Mouse (Mus musculus) heart, embryonic 10.5 days (tissue): ENCODE data around the gene Alg11. TPM values are rescaled to one million over a fixed set of nuclear protein-coding genes. Genes with fewer than 3 reads are reported as not detected.

Experiments
- DNase-seq: peaks from one replicate; pipeline ENCODE4 v3.0.0-alpha.2; 2017; ENCODE audit warnings: low spot score
- H3K27ac ChIP-seq: fragments of 300-500 bp; sonication (generic); 2 replicates; pipeline ENCODE4 v1.5.1; 2016; ENCODE audit warnings: mild to moderate bottlenecking
- H3K27me3 ChIP-seq: fragments of 300-500 bp; sonication (generic); 2 replicates; pipeline ENCODE4 v1.6.1; 2016; ENCODE audit warnings: mild to moderate bottlenecking; ENCODE audit not compliant: poor library complexity, insufficient read depth, severe bottlenecking
- H3K36me3 ChIP-seq: fragments of 300-500 bp; sonication (generic); 2 replicates; pipeline ENCODE4 v1.6.1; 2016; ENCODE audit warnings: mild to moderate bottlenecking, moderate library complexity
- H3K4me1 ChIP-seq: fragments of 300-500 bp; sonication (generic); 2 replicates; pipeline ENCODE4 v1.6.1; 2016; ENCODE audit warnings: mild to moderate bottlenecking
- H3K4me3 ChIP-seq: fragments of 300-500 bp; sonication (generic); 2 replicates; pipeline ENCODE4 v1.5.1; 2016; ENCODE audit warnings: mild to moderate bottlenecking, moderate library complexity
- H3K9me3 ChIP-seq: fragments of 300-500 bp; sonication (generic); 2 replicates; pipeline ENCODE4 v1.6.1; 2016; ENCODE audit warnings: mild to moderate bottlenecking, moderate library complexity
- WGBS: fragments of 180-500 bp; shearing (Covaris S2); methylation state at CpG from one replicate; pipeline ENCODE4 v1.1.7; 2016; 5-methylcytosine and 5-hydroxymethylcytosine counted together
- polyA plus RNA-seq: library from polyadenylated mRNA; unstranded; fragments of >200 nt; fragmentation: Nextera tagmentation; extraction: Ambion mirVana; gene quantifications from 2 replicates; pipeline ENCODE4 v1.2.1, GENCODE M21; 2016

The Alg11 gene
- polyA plus RNA-seq, 1 experiment from 2014 or later: 20.3 TPM

- no peak overlapping the region for H3K27ac ChIP-seq
- H3K4me1 ChIP-seq: no peaks in the 10 kb centered on the region
- no peaks in the 10 kb centered on the region for H3K36me3 ChIP-seq
- DNase-seq: no peak
- no peak overlapping the region for H3K4me3 ChIP-seq
- WGBS: 62% methylated on average over 4 of the region's 4 CpGs
- H3K27me3 ChIP-seq: no peaks in the 10 kb centered on the region
- H3K9me3 ChIP-seq: no peaks in the 10 kb centered on the region
These were observed 46.5 kb downstream of the Alg11 start for GRCm38 (mm10) chr8:22107020-22107419.

Other genes with a start within 250 kb of the Alg11 start
- gene Defb50, start 237.2 kb upstream of the Alg11 start, polyA plus RNA-seq: not detected in 2 replicates
- not detected in 2 replicates for gene Defb2, start 220.8 kb upstream of the Alg11 start, polyA plus RNA-seq
- not detected in 2 replicates for gene Defb10, start 201.8 kb upstream of the Alg11 start, polyA plus RNA-seq
- gene Defb9, start 175.3 kb upstream of the Alg11 start, polyA plus RNA-seq: not detected in 2 replicates
- gene Defb11, start 154.3 kb upstream of the Alg11 start, polyA plus RNA-seq: not detected in 2 replicates
- not detected in 2 replicates for gene Defb15, start 128.0 kb upstream of the Alg11 start, polyA plus RNA-seq
- gene Defb35, start 122.4 kb upstream of the Alg11 start, polyA plus RNA-seq: not detected in 2 replicates
- not detected in 2 replicates for gene Defb13, start 114.0 kb upstream of the Alg11 start, polyA plus RNA-seq
- not detected in 2 replicates for gene Fam90a1a, start 102.0 kb upstream of the Alg11 start, polyA plus RNA-seq
- not detected in 2 replicates for gene Ccdc70, start 90.9 kb upstream of the Alg11 start, polyA plus RNA-seq
- 3.4 and 3.8 TPM in 2 replicates for gene Atp7b, start 416 bp upstream of the Alg11 start, polyA plus RNA-seq
- 0.09 TPM in 1 of 2 replicates, not detected in the other for gene Nek5, start 64.3 kb downstream of the Alg11 start, polyA plus RNA-seq
- 5.4 and 6.1 TPM in 2 replicates for gene Nek3, start 105.7 kb downstream of the Alg11 start, polyA plus RNA-seq
- 37.4 and 38.9 TPM in 2 replicates for gene Ckap2, start 125.1 kb downstream of the Alg11 start, polyA plus RNA-seq
- 26.6 and 31.5 TPM in 2 replicates for gene Vps36, start 132.1 kb downstream of the Alg11 start, polyA plus RNA-seq
- 12.2 and 15.4 TPM in 2 replicates for gene Thsd1, start 166.6 kb downstream of the Alg11 start, polyA plus RNA-seq
- gene Tpte, start 222.7 kb downstream of the Alg11 start, polyA plus RNA-seq: not detected in 2 replicates